Mouse (Mus musculus): Measurements from ENCODE around the gene Fam92b. TPM values are rescaled to one million over a fixed set of nuclear protein-coding genes. Genes with fewer than 3 reads are reported as not detected.

Fam92b gene
- polyA plus RNA-seq, 1 experiment from 2014 or later, result 0.27 TPM

- no peak overlapping the region for H3K9ac ChIP-seq (ENCODE audit: low read length)
- no peak overlapping the region for H3K27ac ChIP-seq (replicated peaks; ENCODE audit: low read depth, low read length)
- H3K4me3 ChIP-seq (ENCODE audit: low read depth, low read length), result no peak overlapping the region
- H3K27me3 ChIP-seq (ENCODE audit: control insufficient read depth, insufficient read depth, low read length), result no peaks in the 10 kb centered on the region
- 67% methylated on average over 7 of the region's 7 CpGs for WGBS
- H3K36me3 ChIP-seq (ENCODE audit: control insufficient read depth, insufficient read depth, low read length), result no peaks in the 10 kb centered on the region
- ATAC-seq (ENCODE audit: insufficient number of reproducible peaks, low FRiP score, low TSS enrichment, low read depth), result no peak
- no peaks in the 10 kb centered on the region for H3K4me1 ChIP-seq (ENCODE audit: control insufficient read depth, insufficient read depth, low read length)
- H3K4me2 ChIP-seq (ENCODE audit: low read depth, severe bottlenecking), result no peak overlapping the region
- H3K9me3 ChIP-seq (ENCODE audit: control insufficient read depth, low read length), result no peaks in the 10 kb centered on the region
- DNase-seq (ENCODE audit: low spot score), result no peak
Observed at GRCm38 (mm10) chr8:120136618-120137017, 40.6 kb downstream of the Fam92b start.

- no peak for DNase-seq (ENCODE audit: low spot score)
- Histone ChIP-seq H3K9me3 (ENCODE audit: control insufficient read depth, low read length) (no peaks in the 10 kb centered on the region), H3K27ac (replicated peaks; ENCODE audit: low read depth, low read length) (no peak overlapping the region), H3K4me1 (ENCODE audit: control insufficient read depth, insufficient read depth, low read length) (no peaks in the 10 kb centered on the region), H3K27me3 (ENCODE audit: control insufficient read depth, insufficient read depth, low read length) (no peaks in the 10 kb centered on the region), H3K36me3 (ENCODE audit: control insufficient read depth, insufficient read depth, low read length) (no peaks in the 10 kb centered on the region), H3K4me2 (ENCODE audit: low read depth, severe bottlenecking) (no peak overlapping the region), H3K9ac (ENCODE audit: low read length) (no peak overlapping the region), H3K4me3 (ENCODE audit: low read depth, low read length) (no peak overlapping the region)
- 92% methylated on average over 7 of the region's 7 CpGs for WGBS
- ATAC-seq (ENCODE audit: insufficient number of reproducible peaks, low FRiP score, low TSS enrichment, low read depth), result no peak
Observed at GRCm38 (mm10) chr8:120135687-120136086, 41.6 kb downstream of the Fam92b start.

GRCm38 (mm10) chr8:120133169-120133568 is 44.1 kb downstream of the Fam92b start:
- Histone ChIP-seq H3K36me3 (ENCODE audit: control insufficient read depth, insufficient read depth, low read length) (no peaks in the 10 kb centered on the region), H3K4me3 (ENCODE audit: low read depth, low read length) (no peak overlapping the region), H3K9me3 (ENCODE audit: control insufficient read depth, low read length) (no peaks in the 10 kb centered on the region), H3K4me2 (ENCODE audit: low read depth, severe bottlenecking) (no peak overlapping the region), H3K27me3 (ENCODE audit: control insufficient read depth, insufficient read depth, low read length) (no peaks in the 10 kb centered on the region), H3K27ac (replicated peaks; ENCODE audit: low read depth, low read length) (no peak overlapping the region), H3K9ac (ENCODE audit: low read length) (no peak overlapping the region), H3K4me1 (ENCODE audit: control insufficient read depth, insufficient read depth, low read length) (no peaks in the 10 kb centered on the region)
- WGBS, result 84% methylated on average over 7 of the region's 7 CpGs
- ATAC-seq (ENCODE audit: insufficient number of reproducible peaks, low FRiP score, low TSS enrichment, low read depth) (no peak), DNase-seq (ENCODE audit: low spot score) (no peak)

- H3K4me2 ChIP-seq (ENCODE audit: low read depth, severe bottlenecking), result no peak overlapping the region
- no peak overlapping the region for H3K9ac ChIP-seq (ENCODE audit: low read length)
- WGBS, result 87% methylated on average over 8 of the region's 8 CpGs
- no peak overlapping the region for H3K4me3 ChIP-seq (ENCODE audit: low read depth, low read length)
- H3K9me3 ChIP-seq (ENCODE audit: control insufficient read depth, low read length), result no peaks in the 10 kb centered on the region
- no peaks in the 10 kb centered on the region for H3K27me3 ChIP-seq (ENCODE audit: control insufficient read depth, insufficient read depth, low read length)
- ATAC-seq (ENCODE audit: insufficient number of reproducible peaks, low FRiP score, low TSS enrichment, low read depth) (no peak), DNase-seq (ENCODE audit: low spot score) (no peak)
- H3K36me3 ChIP-seq (ENCODE audit: control insufficient read depth, insufficient read depth, low read length), result no peaks in the 10 kb centered on the region
- no peaks in the 10 kb centered on the region for H3K4me1 ChIP-seq (ENCODE audit: control insufficient read depth, insufficient read depth, low read length)
- H3K27ac ChIP-seq (replicated peaks; ENCODE audit: low read depth, low read length), result no peak overlapping the region
Observed at GRCm38 (mm10) chr8:120131158-120131557, 46.1 kb downstream of the Fam92b start.

GRCm38 (mm10) chr8:120129547-120129946 is 47.7 kb downstream of the Fam92b start:
- no peaks in the 10 kb centered on the region for H3K4me1 ChIP-seq (ENCODE audit: control insufficient read depth, insufficient read depth, low read length)
- H3K27ac ChIP-seq (replicated peaks; ENCODE audit: low read depth, low read length), result no peak overlapping the region
- no peaks in the 10 kb centered on the region for H3K9me3 ChIP-seq (ENCODE audit: control insufficient read depth, low read length)
- no peak overlapping the region for H3K9ac ChIP-seq (ENCODE audit: low read length)
- no peak for ATAC-seq (ENCODE audit: insufficient number of reproducible peaks, low FRiP score, low TSS enrichment, low read depth)
- H3K4me3 ChIP-seq (ENCODE audit: low read depth, low read length), result no peak overlapping the region
- no peaks in the 10 kb centered on the region for H3K27me3 ChIP-seq (ENCODE audit: control insufficient read depth, insufficient read depth, low read length)
- H3K4me2 ChIP-seq (ENCODE audit: low read depth, severe bottlenecking), result no peak overlapping the region
- WGBS, result 57% methylated on average over 4 of the region's 4 CpGs
- H3K36me3 ChIP-seq (ENCODE audit: control insufficient read depth, insufficient read depth, low read length), result no peaks in the 10 kb centered on the region
- no peak for DNase-seq (ENCODE audit: low spot score)

GRCm38 (mm10) chr8:120126357-120127161 is 50.7 kb downstream of the Fam92b start:
- Histone ChIP-seq H3K9ac (ENCODE audit: low read length) (no peak overlapping the region), H3K4me3 (ENCODE audit: low read depth, low read length) (no peak overlapping the region), H3K9me3 (ENCODE audit: control insufficient read depth, low read length) (no peaks in the 10 kb centered on the region), H3K27me3 (ENCODE audit: control insufficient read depth, insufficient read depth, low read length) (no peaks in the 10 kb centered on the region), H3K4me2 (ENCODE audit: low read depth, severe bottlenecking) (no peak overlapping the region), H3K27ac (replicated peaks; ENCODE audit: low read depth, low read length) (no peak overlapping the region), H3K36me3 (ENCODE audit: control insufficient read depth, insufficient read depth, low read length) (no peaks in the 10 kb centered on the region), H3K4me1 (ENCODE audit: control insufficient read depth, insufficient read depth, low read length) (no peaks in the 10 kb centered on the region)
- WGBS, result 52% methylated on average over 14 of the region's 14 CpGs
- ATAC-seq (ENCODE audit: insufficient number of reproducible peaks, low FRiP score, low TSS enrichment, low read depth) (no peak), DNase-seq (ENCODE audit: low spot score) (no peak)

- no peak overlapping the region for H3K9ac ChIP-seq (ENCODE audit: low read length)
- no peaks in the 10 kb centered on the region for H3K4me1 ChIP-seq (ENCODE audit: control insufficient read depth, insufficient read depth, low read length)
- no peaks in the 10 kb centered on the region for H3K9me3 ChIP-seq (ENCODE audit: control insufficient read depth, low read length)
- no peaks in the 10 kb centered on the region for H3K36me3 ChIP-seq (ENCODE audit: control insufficient read depth, insufficient read depth, low read length)
- DNase-seq (ENCODE audit: low spot score) (no peak), ATAC-seq (ENCODE audit: insufficient number of reproducible peaks, low FRiP score, low TSS enrichment, low read depth) (no peak)
- 69% methylated on average over 7 of the region's 7 CpGs for WGBS
- no peak overlapping the region for H3K27ac ChIP-seq (replicated peaks; ENCODE audit: low read depth, low read length)
- H3K4me3 ChIP-seq (ENCODE audit: low read depth, low read length), result no peak overlapping the region
- no peaks in the 10 kb centered on the region for H3K27me3 ChIP-seq (ENCODE audit: control insufficient read depth, insufficient read depth, low read length)
- no peak overlapping the region for H3K4me2 ChIP-seq (ENCODE audit: low read depth, severe bottlenecking)
Observed at GRCm38 (mm10) chr8:120124836-120125389, 52.4 kb downstream of the Fam92b start.

GRCm38 (mm10) chr8:120124261-120124660 is 53.0 kb downstream of the Fam92b start:
- H3K4me1 ChIP-seq (ENCODE audit: control insufficient read depth, insufficient read depth, low read length), result no peaks in the 10 kb centered on the region
- H3K36me3 ChIP-seq (ENCODE audit: control insufficient read depth, insufficient read depth, low read length), result no peaks in the 10 kb centered on the region
- 27% methylated on average over 6 of the region's 6 CpGs for WGBS
- H3K4me3 ChIP-seq (ENCODE audit: low read depth, low read length), result no peak overlapping the region
- H3K9me3 ChIP-seq (ENCODE audit: control insufficient read depth, low read length), result no peaks in the 10 kb centered on the region
- ATAC-seq (ENCODE audit: insufficient number of reproducible peaks, low FRiP score, low TSS enrichment, low read depth), result no peak
- no peak overlapping the region for H3K9ac ChIP-seq (ENCODE audit: low read length)
- H3K27me3 ChIP-seq (ENCODE audit: control insufficient read depth, insufficient read depth, low read length), result no peaks in the 10 kb centered on the region
- no peak for DNase-seq (ENCODE audit: low spot score)
- H3K27ac ChIP-seq (replicated peaks; ENCODE audit: low read depth, low read length), result no peak overlapping the region
- no peak overlapping the region for H3K4me2 ChIP-seq (ENCODE audit: low read depth, severe bottlenecking)

Data from limb, embryonic 11.5 days (tissue).